Mouse (Mus musculus) forebrain, embryonic 16.5 days (tissue): ENCODE results near the gene Toe1. TPM values are rescaled to one million over a fixed set of nuclear protein-coding genes. Genes with fewer than 3 reads are reported as not detected.

Source experiments
- polyA plus RNA-seq: library from polyadenylated mRNA; unstranded; fragments of >200 nt; fragmentation: Nextera tagmentation; extraction: Ambion mirVana; gene quantifications from 2 replicates; pipeline ENCODE4 v1.2.1, GENCODE M21; 2015

Gene Toe1
- polyA plus RNA-seq, 1 experiment from 2014 or later = 32.6 TPM

Other genes starting within 250 kb of the Toe1 start
- 19.0 and 22.9 TPM in 2 replicates for gene Gpbp1l1, start 250.0 kb downstream of the Toe1 start, polyA plus RNA-seq
- gene Ccdc17, start 211.0 kb downstream of the Toe1 start, polyA plus RNA-seq = 1.9 and 3.6 TPM in 2 replicates
- gene Nasp, start 179.7 kb downstream of the Toe1 start, polyA plus RNA-seq = 127 and 131 TPM in 2 replicates
- 794 and 796 TPM in 2 replicates for gene Akr1a1, start 156.0 kb downstream of the Toe1 start, polyA plus RNA-seq
- gene Prdx1, start 122.1 kb downstream of the Toe1 start, polyA plus RNA-seq = 455 and 488 TPM in 2 replicates
- 24.9 and 27.8 TPM in 2 replicates for gene Mmachc, start 99.2 kb downstream of the Toe1 start, polyA plus RNA-seq
- gene Ccdc163, start 99.1 kb downstream of the Toe1 start, polyA plus RNA-seq = 14.1 and 14.8 TPM in 2 replicates
- 4.3 and 5.2 TPM in 2 replicates for gene Tesk2, start 86.7 kb downstream of the Toe1 start, polyA plus RNA-seq
- 8.4 and 10.2 TPM in 2 replicates for gene Mutyh, start 83 bp upstream of the Toe1 start, polyA plus RNA-seq
- gene Hpdl, start 14.1 kb upstream of the Toe1 start, polyA plus RNA-seq = 0.48 and 0.52 TPM in 2 replicates
- gene Zswim5, start 69.7 kb upstream of the Toe1 start, polyA plus RNA-seq = 8.8 and 9.1 TPM in 2 replicates
- gene Urod, start 186.8 kb upstream of the Toe1 start, polyA plus RNA-seq = 59.1 and 63.4 TPM in 2 replicates
- gene Hectd3, start 187.7 kb upstream of the Toe1 start, polyA plus RNA-seq = 27.4 and 27.7 TPM in 2 replicates
- gene Eif2b3, start 211.8 kb upstream of the Toe1 start, polyA plus RNA-seq = 42.1 and 42.2 TPM in 2 replicates